Mouse (Mus musculus) monocyte, adult 5-6 weeks (primary cell): Measurements from ENCODE around the gene Olfr1440. TPM values are rescaled to one million over a fixed set of nuclear protein-coding genes. Genes with fewer than 3 reads are reported as not detected.

Source experiments
- total RNA-seq: library from RNA; stranded (forward); fragments of 200-1000, 200-491, 200-594 nt; gene quantifications from 3 replicates; pipeline ENCODE4 v1.2.3, GENCODE M21; 2017

The Olfr1440 gene
- total RNA-seq, 1 experiment from 2014 or later = not detected

Other genes with a start within 250 kb of the Olfr1440 start
- not detected in 3 replicates for gene Olfr1555-ps1, start 217.2 kb upstream of the Olfr1440 start, total RNA-seq
- not detected in 3 replicates for gene Olfr1431, start 186.6 kb upstream of the Olfr1440 start, total RNA-seq
- gene Olfr1432, start 154.7 kb upstream of the Olfr1440 start, total RNA-seq = not detected in 3 replicates
- not detected in 3 replicates for gene Olfr262, start 145.6 kb upstream of the Olfr1440 start, total RNA-seq
- not detected in 3 replicates for gene Olfr235, start 126.2 kb upstream of the Olfr1440 start, total RNA-seq
- not detected in 3 replicates for gene Olfr1434, start 107.4 kb upstream of the Olfr1440 start, total RNA-seq
- gene Olfr1436, start 88.1 kb upstream of the Olfr1440 start, total RNA-seq = not detected in 3 replicates
- gene Olfr1437, start 62.2 kb upstream of the Olfr1440 start, total RNA-seq = not detected in 3 replicates
- not detected in 3 replicates for gene Olfr1438-ps1, start 51.4 kb upstream of the Olfr1440 start, total RNA-seq
- gene Olfr1441, start 30.2 kb downstream of the Olfr1440 start, total RNA-seq = not detected in 3 replicates
- not detected in 3 replicates for gene Pfpl, start 40.6 kb downstream of the Olfr1440 start, total RNA-seq
- gene Mpeg1, start 73.5 kb downstream of the Olfr1440 start, total RNA-seq = 282 to 374 TPM (median 353 TPM) in 3 replicates
- 2.6 to 4.2 TPM (median 2.7 TPM) in 3 replicates for gene Dtx4, start 114.2 kb downstream of the Olfr1440 start, total RNA-seq
- 148 to 161 TPM (median 159 TPM) in 3 replicates for gene Fam111a, start 158.5 kb downstream of the Olfr1440 start, total RNA-seq
- gene Gm4952, start 212.7 kb downstream of the Olfr1440 start, total RNA-seq = not detected in 3 replicates
- gene Glyat, start 246.0 kb downstream of the Olfr1440 start, total RNA-seq = not detected in 3 replicates